Mouse (Mus musculus) left cerebral cortex, adult 11 months (tissue): Measurements from ENCODE around the gene Ubac2.
"Not testable (repeated sequence)": the region's sequence is repeated elsewhere in the genome, so short reads cannot be mapped to it uniquely, and the experiment has no call there.

Source experiments
- DNase-seq: peaks from one replicate; pipeline ENCODE4 v3.0.0; 2022; ENCODE audit warnings: low spot score

Ubac2 gene

GRCm38 (mm10) chr14:121878176-121878858 is at the start of gene Ubac2:
TSS of gene Ubac2 (plus strand) at chr14:121878620.
- peak; percentile 97 for DNase-seq

DNA sequence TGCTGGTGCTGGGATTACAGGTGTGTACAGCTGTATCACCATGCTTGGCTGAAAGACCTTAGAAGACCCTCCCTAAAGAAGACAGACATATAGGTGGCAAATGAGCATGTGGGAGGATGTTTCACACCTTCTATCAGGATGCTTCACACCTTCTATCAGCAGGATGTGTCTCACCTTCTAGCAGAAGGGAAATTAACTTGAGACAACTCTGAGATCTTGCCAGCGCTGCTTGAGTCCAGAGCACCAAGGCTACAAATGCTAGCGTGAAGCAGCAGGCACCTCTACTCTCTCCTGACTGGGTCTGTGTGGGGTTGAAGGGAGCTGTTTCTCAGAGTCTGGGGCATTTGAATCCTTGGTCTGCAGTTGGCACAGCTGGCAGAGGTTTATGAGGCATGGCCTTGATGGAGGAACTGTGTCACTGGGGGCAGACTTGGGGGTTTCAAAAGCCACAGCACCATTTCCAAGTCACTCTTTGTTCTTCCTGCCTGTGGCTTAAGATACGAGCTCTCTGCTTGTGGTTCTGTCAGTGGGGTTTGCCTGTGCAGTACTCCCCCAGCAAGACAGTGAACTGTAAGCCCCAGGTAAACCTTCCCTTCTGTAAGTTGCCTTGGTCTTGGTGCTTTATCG is 48.5 kb upstream of the Ubac2 start:
- DNase-seq: no peak

- no peak for DNase-seq
These were observed 45.4 kb upstream of the Ubac2 start for GRCm38 (mm10) chr14:121833001-121833520.

DNA sequence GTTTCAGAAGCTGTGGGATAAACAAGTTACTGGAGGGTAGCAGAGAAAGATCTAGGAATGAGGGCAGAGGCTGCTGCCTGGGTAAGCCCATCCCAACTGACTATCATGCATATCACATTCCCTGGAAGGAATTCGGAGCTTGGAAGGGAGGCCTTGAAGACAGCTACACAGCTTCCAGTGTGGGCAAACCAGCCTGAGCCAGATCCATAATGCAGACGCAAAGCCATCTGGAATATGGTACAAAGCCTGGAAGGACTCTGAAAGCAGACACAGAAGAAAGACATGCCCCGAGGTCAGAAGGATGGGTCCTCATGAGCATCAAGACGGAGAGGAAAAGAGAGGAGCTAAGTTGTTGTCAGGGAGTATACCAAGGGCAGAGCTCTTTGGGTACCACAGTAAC is 40.3 kb upstream of the Ubac2 start:
- no peak for DNase-seq

GRCm38 (mm10) chr14:121840217-121840616 is 38.2 kb upstream of the Ubac2 start:
- no peak for DNase-seq

- no peak for DNase-seq
These were observed 33.9 kb upstream of the Ubac2 start for GRCm38 (mm10) chr14:121844486-121844885.

GRCm38 (mm10) chr14:121851231-121851630 is 27.2 kb upstream of the Ubac2 start:
- DNase-seq: no peak

- no peak for DNase-seq
These were observed 25.9 kb upstream of the Ubac2 start for GRCm38 (mm10) chr14:121852531-121852930.

DNA sequence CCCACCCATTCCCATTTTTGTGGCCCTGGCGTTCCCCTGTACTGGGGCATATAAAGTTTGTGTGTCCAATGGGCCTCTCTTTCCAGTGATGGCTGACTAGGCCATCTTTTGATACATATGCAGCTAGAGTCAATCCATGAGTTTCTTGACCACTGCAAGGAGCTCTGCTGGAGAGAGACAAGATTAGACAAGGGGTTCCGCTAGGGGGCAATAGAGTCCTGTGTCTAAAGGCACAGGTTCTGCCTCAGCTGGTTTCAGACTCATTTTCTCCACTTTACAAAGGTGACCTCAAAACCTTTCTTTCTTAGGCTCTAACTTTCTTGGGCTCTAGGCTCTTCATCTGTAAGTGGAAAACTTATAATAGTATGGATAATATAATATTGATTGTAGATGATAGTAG is 13.3 kb upstream of the Ubac2 start:
- DNase-seq: peak; percentile 39

DNA sequence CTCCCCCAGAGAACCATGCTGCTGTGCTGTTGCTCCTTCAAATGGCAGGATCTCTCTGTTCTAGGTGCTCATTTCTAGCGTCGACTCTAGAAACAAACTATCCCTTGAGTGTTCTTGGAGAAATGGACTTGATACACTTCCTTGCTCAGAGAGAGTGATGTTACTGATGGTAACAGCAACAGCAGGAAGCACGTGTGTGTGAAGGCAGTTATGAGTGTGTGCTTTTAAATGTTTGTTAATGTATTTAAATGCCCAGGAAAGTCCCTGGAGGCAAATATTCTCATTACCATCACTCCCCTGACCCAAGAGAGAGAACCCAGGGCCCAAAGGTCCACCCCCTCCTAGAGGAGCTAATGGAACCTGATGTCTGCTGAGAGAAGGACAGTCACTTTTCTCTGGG is 11.8 kb upstream of the Ubac2 start:
- DNase-seq: no peak

- DNase-seq: no peak
These were observed 9.3 kb upstream of the Ubac2 start for GRCm38 (mm10) chr14:121869111-121869510.

- DNase-seq: no peak
These were observed 5.7 kb upstream of the Ubac2 start for GRCm38 (mm10) chr14:121872760-121873159.

DNA sequence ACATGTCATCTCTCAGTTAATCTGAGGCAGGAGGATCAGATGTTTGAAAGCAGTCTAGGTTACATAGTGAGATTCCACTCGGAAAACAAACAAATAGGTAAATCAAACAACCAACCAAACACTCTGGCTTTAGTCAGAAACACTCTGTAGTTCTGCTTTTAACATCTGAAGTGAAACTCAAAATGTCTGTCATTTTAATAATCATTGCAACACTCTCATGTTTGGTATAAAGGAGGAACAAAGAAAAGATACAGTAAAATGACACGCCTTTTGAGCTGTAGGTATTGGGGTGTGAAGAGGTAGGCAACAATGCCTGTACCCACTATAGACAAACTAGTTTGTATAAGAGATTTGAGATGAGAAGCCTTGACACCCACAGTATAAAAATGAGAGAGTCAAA is 5.2 kb upstream of the Ubac2 start:
- DNase-seq: no peak

GRCm38 (mm10) chr14:121873646-121874045 is 4.8 kb upstream of the Ubac2 start:
- no peak for DNase-seq

- not testable (repeated sequence) for DNase-seq
These were observed 2.2 kb upstream of the Ubac2 start for GRCm38 (mm10) chr14:121876190-121876589.

GRCm38 (mm10) chr14:121876860-121877259 is 1.6 kb upstream of the Ubac2 start:
- no peak for DNase-seq

DNA sequence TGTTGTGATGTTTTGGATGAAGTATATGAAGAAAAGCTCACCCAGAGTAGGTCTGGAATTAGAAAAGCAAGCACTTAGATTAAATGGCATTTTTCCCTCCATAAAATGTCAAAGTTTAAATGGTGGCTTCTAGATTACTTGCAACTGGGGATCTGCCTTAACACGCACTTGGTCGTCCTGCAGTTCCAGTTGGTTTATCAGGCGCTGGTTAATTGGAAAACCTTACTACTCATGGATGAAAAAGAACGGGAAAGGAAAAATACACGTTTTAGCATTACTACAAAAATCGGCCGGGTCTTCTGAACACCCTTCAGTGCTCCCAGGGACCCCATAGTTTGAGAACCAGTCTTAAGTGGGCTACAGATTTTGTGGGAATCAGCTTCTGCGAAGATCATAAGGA is 780 bp upstream of the Ubac2 start:
- no peak for DNase-seq

DNA sequence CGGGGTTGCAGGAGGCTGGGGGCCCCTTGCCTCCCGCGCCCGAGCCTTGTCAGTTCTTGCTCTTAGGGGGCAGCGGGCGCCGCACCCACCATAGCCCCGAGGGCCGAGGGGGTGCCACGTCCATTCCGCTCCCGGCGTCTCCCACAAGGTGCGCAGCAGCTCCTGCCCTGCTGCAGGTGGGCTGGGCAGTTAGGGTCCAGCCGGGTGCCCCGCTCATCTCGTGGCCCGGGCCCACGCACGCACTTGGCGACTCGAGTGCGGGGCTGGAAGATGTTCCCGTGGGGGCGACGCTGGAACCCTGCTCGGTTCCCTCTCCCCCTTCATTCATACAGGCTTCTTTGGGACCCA is 413 bp downstream of the Ubac2 start:
- no peak for DNase-seq

DNA sequence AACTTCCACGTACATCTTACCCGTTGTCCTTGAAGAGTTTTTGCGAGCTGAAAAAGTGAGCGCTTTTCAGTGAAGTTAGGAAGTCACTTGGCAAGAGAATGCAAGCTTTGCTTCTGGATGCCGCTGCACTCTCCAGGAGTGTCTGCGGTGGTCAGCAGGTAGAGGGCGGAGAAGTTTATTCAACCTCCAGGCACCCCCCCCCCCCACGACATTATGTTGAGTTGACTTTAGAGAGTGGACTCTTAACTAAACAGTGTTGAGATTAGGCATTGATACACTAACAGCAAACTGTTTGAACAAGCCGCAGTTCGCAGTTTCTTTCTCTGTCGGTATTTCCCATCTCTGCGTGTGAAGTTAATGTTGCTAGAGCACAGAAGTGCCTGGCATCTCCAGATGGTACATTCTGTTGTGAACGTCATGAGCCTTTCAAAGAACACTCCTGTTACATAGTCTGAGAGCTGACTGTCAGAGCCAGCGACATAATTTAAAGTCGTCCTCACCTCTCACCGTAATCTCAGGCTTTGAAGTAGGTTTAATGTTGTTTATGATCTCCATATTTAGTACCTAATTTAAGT is 933 bp downstream of the Ubac2 start:
- DNase-seq: no peak

- DNase-seq: no peak
These were observed 2.8 kb downstream of the Ubac2 start for GRCm38 (mm10) chr14:121881211-121881610.

GRCm38 (mm10) chr14:121884150-121884797 is 5.9 kb downstream of the Ubac2 start:
- DNase-seq: no peak

DNA sequence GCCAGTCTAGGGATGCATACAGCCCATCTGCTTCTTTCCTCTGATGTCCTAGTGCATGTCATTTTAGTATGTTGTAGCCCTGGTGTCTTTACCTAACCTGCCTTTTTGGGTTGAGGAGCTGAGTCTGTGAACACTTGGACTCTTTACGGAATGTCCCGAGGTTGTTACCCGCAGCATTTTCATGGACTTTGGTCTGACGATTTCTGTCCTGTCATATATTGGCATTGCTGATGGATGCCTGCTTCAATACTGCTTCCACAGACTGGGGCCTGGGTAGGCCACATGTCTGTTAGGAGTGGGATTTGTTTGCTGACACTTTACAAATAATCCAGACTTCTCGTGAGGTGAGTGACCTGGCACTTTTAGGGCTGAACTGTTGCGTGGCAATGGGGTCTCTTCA is 15.3 kb downstream of the Ubac2 start:
- no peak for DNase-seq
